Mouse (Mus musculus) liver, postnatal 0 days (tissue): ENCODE data around the gene Esm1.

Source experiments
- CTCF ChIP-seq: sonication (generic); IDR thresholded peaks from 2 replicates; pipeline ENCODE4 v1.5.1; 2016; ENCODE audit warnings: antibody characterized with exemption, low read depth
- EP300 ChIP-seq: IDR thresholded peaks from 2 replicates; pipeline ENCODE4 v1.6.1; 2016; ENCODE audit warnings: antibody characterized with exemption, low read depth, mild to moderate bottlenecking

GRCm38 (mm10) chr13:113196808-113197674 lies 12.4 kb upstream of the Esm1 start:
- no peak for TF ChIP-seq EP300
- no peak for TF ChIP-seq CTCF
